Mouse (Mus musculus) MEL (cell line): ENCODE data around the gene Smc6. TPM values are rescaled to one million over a fixed set of nuclear protein-coding genes. Genes with fewer than 3 reads are reported as not detected.

Experiments
- DNase-seq: peaks from one replicate; pipeline ENCODE4 v3.0.0; 2011; ENCODE audit warnings: low read depth, low spot score
- H3K27ac ChIP-seq: 2 replicates; pipeline ENCODE4 v1.5.1; 2012; ENCODE audit warnings: low read depth, mild to moderate bottlenecking, control low read depth, low read length, moderate library complexity; ENCODE audit not compliant: control insufficient read depth
- H3K27me3 ChIP-seq, 2 experiments: fragments of 150-350 bp in 1 of 2; sonication (generic) in 1 of 2; 2 replicates each; pipeline ENCODE4 v1.6.1; 2012; ENCODE audit warnings: low read length in 2 of 2, mild to moderate bottlenecking in 2 of 2, improper control_type of control experiment in 1 of 2, moderate library complexity in 1 of 2; ENCODE audit not compliant: insufficient read depth in 2 of 2, control insufficient read depth in 1 of 2
- H3K36me3 ChIP-seq, 2 experiments: 2 replicates each; pipeline ENCODE4 v1.6.1; 2012 to 2014; ENCODE audit warnings: low read length in 2 of 2, improper control_type of control experiment in 1 of 2, inconsistent platforms in 1 of 2, mild to moderate bottlenecking in 1 of 2; ENCODE audit not compliant: insufficient read depth in 2 of 2, control insufficient read depth in 1 of 2
- H3K4me1 ChIP-seq, 2 experiments: fragments of 150-350 bp in 1 of 2; sonication (generic) in 1 of 2; 2 replicates each; pipeline ENCODE4 v1.6.1; 2012; ENCODE audit warnings: low read length in 2 of 2, improper control_type of control experiment in 1 of 2, mild to moderate bottlenecking in 1 of 2; ENCODE audit not compliant: insufficient read depth in 2 of 2, control insufficient read depth in 1 of 2
- H3K4me3 ChIP-seq, 2 experiments: fragments of 150-350 bp in 1 of 2; sonication (generic) in 1 of 2; 2 replicates each; pipeline ENCODE4 v1.5.1; 2012; ENCODE audit warnings: low read depth in 2 of 2, low read length in 2 of 2, mild to moderate bottlenecking in 2 of 2, moderate library complexity in 2 of 2, control low read depth in 1 of 2, improper control_type of control experiment in 1 of 2; ENCODE audit not compliant: control insufficient read depth in 1 of 2, insufficient read depth in 1 of 2
- H3K79me2 ChIP-seq: 2 replicates; pipeline ENCODE4 v1.6.1; 2012; ENCODE audit warnings: mild to moderate bottlenecking, low read length, moderate library complexity; ENCODE audit not compliant: control insufficient read depth, poor library complexity, insufficient read depth
- H3K9ac ChIP-seq: 2 replicates; pipeline ENCODE4 v1.6.1; 2012; ENCODE audit warnings: low read depth, mild to moderate bottlenecking, control low read depth, low read length, moderate library complexity; ENCODE audit not compliant: control insufficient read depth, poor library complexity, severe bottlenecking
- H3K9me3 ChIP-seq: fragments of 150-350 bp; sonication (generic); replicated peaks from 2 replicates; pipeline ENCODE4 v1.6.1; 2012; ENCODE audit warnings: mild to moderate bottlenecking, low read length, improper control_type of control experiment, moderate library complexity; ENCODE audit not compliant: insufficient read depth
- CTCF ChIP-seq, 3 experiments: IDR thresholded peaks in 2 of 3; conservative IDR thresholded peaks in 1 of 3; 2 replicates each; pipeline ENCODE4 v1.5.1; 2011 to 2012; ENCODE audit warnings: low read length in 3 of 3, low read depth in 2 of 3, mild to moderate bottlenecking in 2 of 3, improper control_type of control experiment in 1 of 3, inconsistent platforms in 1 of 3, mixed read lengths in 1 of 3, moderate library complexity in 1 of 3; ENCODE audit not compliant: control insufficient read depth in 1 of 3, insufficient read depth in 1 of 3, poor library complexity in 1 of 3, severe bottlenecking in 1 of 3
- EP300 ChIP-seq, 2 experiments: IDR thresholded peaks; 2 replicates each; pipeline ENCODE4 v1.6.1; 2011; ENCODE audit warnings: improper control_type of control experiment in 2 of 2, low read length in 2 of 2, low read depth in 1 of 2, mild to moderate bottlenecking in 1 of 2
- ETS1 ChIP-seq: IDR thresholded peaks from 2 replicates; pipeline ENCODE4 v1.6.1; 2012; ENCODE audit warnings: low read depth, mild to moderate bottlenecking, inconsistent platforms, low read length, improper control_type of control experiment, moderate library complexity
- GATA1 ChIP-seq: IDR thresholded peaks from 2 replicates; pipeline ENCODE4 v1.6.1; 2011; ENCODE audit warnings: low read depth, low read length, improper control_type of control experiment
- JUND ChIP-seq: IDR thresholded peaks from 2 replicates; pipeline ENCODE4 v1.6.1; 2011; ENCODE audit warnings: low read depth, mild to moderate bottlenecking, improper control_type of control experiment, low read length
- MAFK ChIP-seq: IDR thresholded peaks from 2 replicates; pipeline ENCODE4 v1.6.1; 2011; ENCODE audit warnings: low read depth, mild to moderate bottlenecking, low read length, improper control_type of control experiment, borderline replicate concordance
- MXI1 ChIP-seq: IDR thresholded peaks from 2 replicates; pipeline ENCODE4 v1.6.1; 2011; ENCODE audit warnings: mild to moderate bottlenecking, low read depth, low read length, improper control_type of control experiment
- NELFE ChIP-seq: IDR thresholded peaks from 2 replicates; pipeline ENCODE4 v1.6.1; 2011; ENCODE audit warnings: low read depth, low read length, improper control_type of control experiment
- NRF1 ChIP-seq: IDR thresholded peaks from 2 replicates; pipeline ENCODE4 v1.6.1; 2014; ENCODE audit warnings: low read depth, mild to moderate bottlenecking, inconsistent platforms, low read length, improper control_type of control experiment, moderate library complexity; ENCODE audit not compliant: poor library complexity, insufficient read depth, severe bottlenecking
- POLR2A ChIP-seq, 2 experiments: IDR thresholded peaks; 2 replicates each; pipeline ENCODE4 v1.6.1; 2011 to 2012; ENCODE audit warnings: low read length in 2 of 2, mild to moderate bottlenecking in 2 of 2, control low read depth in 1 of 2, improper control_type of control experiment in 1 of 2, low read depth in 1 of 2, moderate library complexity in 1 of 2; ENCODE audit not compliant: control insufficient read depth in 1 of 2, insufficient read depth in 1 of 2, poor library complexity in 1 of 2
- POLR2AphosphoS2 ChIP-seq: IDR thresholded peaks from 2 replicates; pipeline ENCODE4 v1.6.1; 2011; ENCODE audit warnings: low read length, improper control_type of control experiment
- POLR2AphosphoS5 ChIP-seq: IDR thresholded peaks from 2 replicates; pipeline ENCODE4 v1.6.1; 2012; ENCODE audit warnings: low read depth, borderline replicate concordance, mild to moderate bottlenecking, inconsistent platforms, low read length, moderate library complexity, mixed read lengths
- RAD21 ChIP-seq: IDR thresholded peaks from 2 replicates; pipeline ENCODE4 v1.6.1; 2011; ENCODE audit warnings: mild to moderate bottlenecking, low read depth, low read length, improper control_type of control experiment
- SMC3 ChIP-seq: IDR thresholded peaks from 2 replicates; pipeline ENCODE4 v1.6.1; 2011; ENCODE audit warnings: low read depth, low read length, improper control_type of control experiment
- TAL1 ChIP-seq: IDR thresholded peaks from 2 replicates; pipeline ENCODE4 v1.6.1; 2012; ENCODE audit warnings: mild to moderate bottlenecking, inconsistent platforms, low read length, moderate library complexity, mixed read lengths
- TCF12 ChIP-seq: IDR thresholded peaks from 2 replicates; pipeline ENCODE4 v1.6.1; 2014; ENCODE audit warnings: low read depth, mild to moderate bottlenecking, inconsistent platforms, low read length, improper control_type of control experiment, moderate library complexity
- UBTF ChIP-seq: IDR thresholded peaks from 2 replicates; pipeline ENCODE4 v1.6.1; 2012; ENCODE audit warnings: low read depth, mild to moderate bottlenecking, inconsistent platforms, low read length, improper control_type of control experiment, moderate library complexity, borderline replicate concordance; ENCODE audit not compliant: insufficient read depth
- USF2 ChIP-seq, 2 experiments: IDR thresholded peaks; 2 replicates each; pipeline ENCODE4 v1.6.1; 2011 to 2012; ENCODE audit warnings: improper control_type of control experiment in 2 of 2, low read length in 2 of 2, borderline replicate concordance in 1 of 2, inconsistent platforms in 1 of 2, low read depth in 1 of 2, mild to moderate bottlenecking in 1 of 2; ENCODE audit not compliant: insufficient read depth in 1 of 2
- ZC3H11A ChIP-seq: IDR thresholded peaks from 2 replicates; pipeline ENCODE4 v1.6.1; 2012; ENCODE audit warnings: low read depth, mild to moderate bottlenecking, inconsistent platforms, low read length, improper control_type of control experiment
- polyA plus RNA-seq, 2 experiments: library from polyadenylated mRNA; stranded (reverse) in 1 of 2; unstranded in 1 of 2; fragments of >175 nt in 1 of 2; fragments of >200 nt in 1 of 2; gene quantifications; 2 replicates each; pipeline versions ENCODE4 v1.2.1 to v1.2.4; 2012; ENCODE audit warnings: low replicate concordance in 2 of 2, low read depth in 1 of 2; ENCODE audit not compliant: insufficient read length in 2 of 2, insufficient read depth in 1 of 2, missing spikeins in 1 of 2
- total RNA-seq: library from RNA; depleted of rRNA; stranded (reverse); fragments of 300-350 nt; gene quantifications from 2 replicates; pipeline ENCODE4 v1.2.3, GENCODE M21; 2012

The Smc6 gene
- total and polyA plus RNA-seq, 3 experiments: 46.7 to 170 (median 63.3) TPM

DNA sequence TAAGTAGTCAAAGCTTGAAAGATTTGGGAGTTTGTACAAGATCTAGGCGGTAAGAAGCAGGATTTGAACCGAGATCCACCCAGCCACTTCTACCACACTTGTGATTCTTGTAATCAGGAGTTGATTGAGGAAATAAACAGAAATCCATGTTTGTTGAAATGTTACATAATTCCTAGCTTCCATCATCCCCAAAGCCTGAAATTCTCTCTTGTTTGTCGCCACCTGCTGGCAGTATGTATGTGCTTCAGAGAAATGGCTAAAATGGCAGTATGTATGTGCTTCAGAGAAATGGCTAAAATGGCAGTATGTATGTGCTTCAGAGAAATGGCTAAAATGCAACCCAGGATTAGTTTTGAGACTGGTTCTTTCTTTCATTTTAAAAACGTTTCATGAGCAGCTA lies 71.2 kb downstream of the Smc6 start:
- H3K79me2 ChIP-seq: no peaks in the 10 kb centered on the region
- DNase-seq: peak; percentile 60

DNA sequence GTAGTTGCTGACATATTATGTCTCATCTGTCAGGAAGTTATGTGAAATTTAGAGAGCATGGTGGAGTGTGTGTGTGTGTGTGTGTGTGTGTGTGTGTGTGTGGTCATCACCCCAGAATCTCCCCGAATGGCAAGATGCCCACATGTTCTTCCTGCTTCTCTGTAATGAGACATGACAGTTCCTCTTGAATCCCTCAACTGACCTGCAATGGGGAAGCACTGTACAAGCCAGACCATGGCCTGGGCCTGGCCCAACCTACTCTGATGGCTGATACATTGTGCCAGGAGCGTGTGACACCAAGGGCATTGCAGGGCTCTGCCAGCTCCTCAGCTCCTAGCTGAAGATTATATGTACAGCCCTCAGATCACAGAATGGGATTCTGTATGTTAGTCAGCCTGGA lies 72.6 kb downstream of the Smc6 start:
- no peak overlapping the region for H3K4me3 ChIP-seq

More for the DNA sequence above, 71.2 kb downstream of the Smc6 start:
- TF ChIP-seq USF2 (IDR thresholded peaks at IDR 0.05; ENCODE audit: borderline replicate concordance in 1 of 2, insufficient read depth in 1 of 2, low read depth in 1 of 2, low read length in 2 of 2) (no peak), EP300 (IDR thresholded peaks at IDR 0.05; ENCODE audit: low read depth in 1 of 2, low read length in 2 of 2) (no peak), POLR2AphosphoS5 (no peak), MXI1 (no peak), SMC3 (peak; percentile 77), ZC3H11A (peak; percentile 49), POLR2AphosphoS2 (no peak), RAD21 (peak; percentile 54), TAL1 (no peak), CTCF (IDR thresholded peaks at IDR 0.05 in 2 of 3, conservative IDR thresholded peaks at IDR 0.05 in 1 of 3; ENCODE audit: control insufficient read depth in 1 of 3, insufficient read depth in 1 of 3, low read depth in 2 of 3, low read length in 3 of 3, poor library complexity in 1 of 3, severe bottlenecking in 1 of 3) (peak; percentile 29 to 67 (median 64); a peak in 4 of 6 replicates), TCF12 (no peak), POLR2A (IDR thresholded peaks at IDR 0.05; ENCODE audit: control insufficient read depth in 1 of 2, insufficient read depth in 1 of 2, low read depth in 1 of 2, low read length in 2 of 2, poor library complexity in 1 of 2) (no peak), GATA1 (no peak), ETS1 (no peak), UBTF (no peak), NELFE (no peak)
- Histone ChIP-seq H3K4me1 (no peaks in the 10 kb centered on the region), H3K9me3 (no peaks in the 10 kb centered on the region), H3K4me3 (no peak overlapping the region), H3K36me3 (no peaks in the 10 kb centered on the region), H3K27me3 (no peaks in the 10 kb centered on the region), H3K9ac (no peak overlapping the region), H3K27ac (no peak overlapping the region)

More for the DNA sequence above, 72.6 kb downstream of the Smc6 start:
- Histone ChIP-seq H3K36me3 (no peaks in the 10 kb centered on the region), H3K79me2 (no peaks in the 10 kb centered on the region), H3K9ac (no peak overlapping the region), H3K4me1 (no peaks in the 10 kb centered on the region), H3K27ac (no peak overlapping the region), H3K27me3 (no peaks in the 10 kb centered on the region), H3K9me3 (no peaks in the 10 kb centered on the region)
- no peak for DNase-seq
- no peak for TF ChIP-seq MAFK
- TF ChIP-seq NRF1: no peak
- no peak for TF ChIP-seq CTCF (IDR thresholded peaks at IDR 0.05 in 2 of 3, conservative IDR thresholded peaks at IDR 0.05 in 1 of 3; ENCODE audit: control insufficient read depth in 1 of 3, insufficient read depth in 1 of 3, low read depth in 2 of 3, low read length in 3 of 3, poor library complexity in 1 of 3, severe bottlenecking in 1 of 3)
- no peak for TF ChIP-seq EP300 (IDR thresholded peaks at IDR 0.05; ENCODE audit: low read depth in 1 of 2, low read length in 2 of 2)
- no peak for TF ChIP-seq ZC3H11A
- TF ChIP-seq USF2 (IDR thresholded peaks at IDR 0.05; ENCODE audit: borderline replicate concordance in 1 of 2, insufficient read depth in 1 of 2, low read depth in 1 of 2, low read length in 2 of 2): no peak
- no peak for TF ChIP-seq JUND
